Mouse (Mus musculus) limb, embryonic 13.5 days (tissue): ENCODE results near the gene Pmpca. TPM values are rescaled to one million over a fixed set of nuclear protein-coding genes. Genes with fewer than 3 reads are reported as not detected.
A peak's percentile ranks its signal among the peaks of the same experiment; 100 is the strongest.

Source experiments
- ATAC-seq: fragments of 200-750 bp; cut with Nextera tagmentation; 2 replicates; pipeline ENCODE4 v1.8.0; 2017; ENCODE audit warnings: low read depth, moderate number of reproducible peaks, moderate TSS enrichment; ENCODE audit not compliant: low FRiP score
- H3K27ac ChIP-seq: fragments of 300-500 bp; sonication (generic); 2 replicates; pipeline ENCODE4 v1.5.1; 2015; ENCODE audit warnings: inconsistent platforms, mild to moderate bottlenecking, moderate library complexity
- H3K27me3 ChIP-seq: fragments of 300-500 bp; sonication (generic); 2 replicates; pipeline ENCODE4 v1.6.1; 2015; ENCODE audit warnings: mild to moderate bottlenecking, inconsistent platforms
- H3K36me3 ChIP-seq: fragments of 300-500 bp; sonication (generic); 2 replicates; pipeline ENCODE4 v1.6.1; 2015; ENCODE audit warnings: inconsistent platforms, mild to moderate bottlenecking, moderate library complexity
- H3K4me1 ChIP-seq: fragments of 300-500 bp; sonication (generic); 2 replicates; pipeline ENCODE4 v1.6.1; 2015; ENCODE audit warnings: inconsistent platforms
- H3K4me2 ChIP-seq: fragments of 300-500 bp; sonication (generic); replicated peaks from 2 replicates; pipeline ENCODE4 v1.6.1; 2015; ENCODE audit warnings: inconsistent platforms, mild to moderate bottlenecking, moderate library complexity
- H3K4me3 ChIP-seq: fragments of 300-500 bp; sonication (generic); 2 replicates; pipeline ENCODE4 v1.5.1; 2015; ENCODE audit warnings: moderate library complexity, mild to moderate bottlenecking, inconsistent platforms
- H3K9ac ChIP-seq: fragments of 300-500 bp; sonication (generic); 2 replicates; pipeline ENCODE4 v1.6.1; 2015; ENCODE audit warnings: mild to moderate bottlenecking, inconsistent platforms
- H3K9me3 ChIP-seq: fragments of 300-500 bp; sonication (generic); 2 replicates; pipeline ENCODE4 v1.6.1; 2016; ENCODE audit warnings: inconsistent platforms
- WGBS: fragments of 180-500 bp; shearing (Covaris S2); methylation state at CpG from one replicate; pipeline ENCODE4 v1.1.7; 2015; 5-methylcytosine and 5-hydroxymethylcytosine counted together
- polyA plus RNA-seq: library from polyadenylated mRNA; unstranded; fragments of >200 nt; fragmentation: Nextera tagmentation; extraction: Ambion mirVana; gene quantifications from 2 replicates; pipeline ENCODE4 v1.2.1, GENCODE M21; 2015

Pmpca gene
- polyA plus RNA-seq, result 97.3 and 101 TPM in 2 replicates

DNA sequence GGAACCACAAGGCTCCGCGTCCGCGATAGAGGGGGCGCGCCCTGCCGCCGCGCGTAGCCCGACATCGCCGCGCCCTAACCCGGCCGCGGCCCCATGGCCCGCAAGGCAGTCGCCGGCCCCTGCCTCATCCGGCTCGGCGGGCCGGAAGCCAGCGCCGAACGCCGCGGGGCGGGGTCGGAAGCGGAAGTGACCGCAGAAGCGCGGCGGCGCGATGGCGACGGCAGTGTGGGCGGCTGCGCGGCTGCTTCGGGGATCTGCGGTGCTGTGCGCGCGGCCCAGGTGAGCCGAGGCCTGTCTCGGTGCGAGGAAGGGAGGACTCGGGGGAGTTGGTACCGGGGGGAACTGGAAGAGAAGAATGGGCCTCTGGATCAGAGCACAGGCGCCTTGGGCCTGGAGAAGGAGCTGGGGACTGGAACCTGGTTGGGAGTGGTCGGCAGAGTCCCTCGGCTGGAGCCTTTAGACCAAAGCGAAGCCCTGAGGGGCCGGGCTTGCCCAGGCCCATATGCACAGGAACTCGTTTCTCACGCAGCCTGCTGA is at the start of gene Pmpca, which contains the start of gene Entr1:
Pmpca (plus strand) TSS at position 186 of the 537 bp plus-strand sequence.
Entr1 (minus strand) TSS at position 163 of the 537 bp plus-strand sequence.
- H3K4me2 ChIP-seq, result peak within 1 kb of the TSS; percentile 90
- H3K36me3 ChIP-seq, result peaks cover 76% of the 10 kb centered on the region
- peaks cover 19% of the 10 kb centered on the region for H3K4me1 ChIP-seq
- WGBS, result 1% methylated on average over 50 of the region's 60 CpGs
- H3K9ac ChIP-seq, result peak within 1 kb of the TSS; percentile 96
- H3K9me3 ChIP-seq, result no peaks in the 10 kb centered on the region
- H3K27me3 ChIP-seq, result no peaks in the 10 kb centered on the region
- peak within 1 kb of the TSS; percentile 69; the same call in 1 of the 2 replicates for H3K27ac ChIP-seq
- peak within 1 kb of the TSS; percentile 94 for H3K4me3 ChIP-seq
- ATAC-seq, result peak; percentile 89

DNA sequence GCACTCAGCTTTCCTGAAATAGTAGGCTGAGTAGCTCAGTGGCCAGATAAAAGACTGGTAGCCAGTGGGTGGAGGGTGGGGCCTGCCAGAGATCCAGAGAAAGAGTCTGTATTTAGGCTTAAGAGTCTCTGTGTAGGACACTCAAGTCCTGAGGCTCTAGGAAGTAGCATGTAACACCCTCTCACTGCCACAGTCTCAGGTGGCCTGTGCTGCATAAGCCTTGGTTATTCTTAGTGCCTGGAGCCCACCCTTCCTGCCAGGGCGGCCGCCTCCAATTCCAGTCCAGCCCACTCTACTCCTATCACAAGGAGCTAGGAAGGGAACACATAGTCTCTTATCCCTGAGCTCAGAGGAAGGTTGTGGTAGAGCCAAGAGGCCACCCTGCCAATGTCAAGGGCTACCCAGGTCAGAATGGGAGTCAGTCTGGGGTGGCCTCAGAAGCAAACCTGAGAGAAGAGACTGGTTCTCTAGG is 47.6 kb upstream of the Pmpca start:
- Histone ChIP-seq H3K4me3 (no peak overlapping the region), H3K36me3 (peaks cover 81% of the 10 kb centered on the region), H3K27me3 (no peaks in the 10 kb centered on the region), H3K27ac (no peak overlapping the region; the same call in 1 of the 2 replicates), H3K9ac (no peak overlapping the region), H3K4me2 (no peak overlapping the region), H3K4me1 (no peaks in the 10 kb centered on the region), H3K9me3 (no peaks in the 10 kb centered on the region)
- 93% methylated on average over 2 of the region's 2 CpGs for WGBS
- ATAC-seq, result no peak

DNA sequence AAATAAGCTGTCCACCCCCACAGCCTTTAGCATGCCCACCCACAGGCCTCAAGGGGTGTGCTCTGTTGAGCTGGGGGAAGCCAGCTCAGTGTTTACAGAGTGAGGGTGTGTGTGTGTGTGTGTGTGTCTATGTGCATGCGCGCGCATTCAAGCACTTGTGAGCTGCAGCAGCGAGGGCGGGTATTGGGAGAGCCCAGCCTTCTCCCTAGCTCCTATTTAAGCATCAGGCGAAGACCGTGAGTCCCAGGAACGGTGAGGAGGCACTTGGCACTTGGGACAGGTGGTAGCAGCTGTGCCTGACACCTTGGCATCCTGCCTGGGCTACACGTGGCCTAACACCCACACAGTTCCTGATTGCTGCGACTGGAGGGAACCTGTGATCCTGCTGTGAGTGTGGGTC is 47.1 kb upstream of the Pmpca start:
- WGBS, result 73% methylated on average over 10 of the region's 10 CpGs

DNA sequence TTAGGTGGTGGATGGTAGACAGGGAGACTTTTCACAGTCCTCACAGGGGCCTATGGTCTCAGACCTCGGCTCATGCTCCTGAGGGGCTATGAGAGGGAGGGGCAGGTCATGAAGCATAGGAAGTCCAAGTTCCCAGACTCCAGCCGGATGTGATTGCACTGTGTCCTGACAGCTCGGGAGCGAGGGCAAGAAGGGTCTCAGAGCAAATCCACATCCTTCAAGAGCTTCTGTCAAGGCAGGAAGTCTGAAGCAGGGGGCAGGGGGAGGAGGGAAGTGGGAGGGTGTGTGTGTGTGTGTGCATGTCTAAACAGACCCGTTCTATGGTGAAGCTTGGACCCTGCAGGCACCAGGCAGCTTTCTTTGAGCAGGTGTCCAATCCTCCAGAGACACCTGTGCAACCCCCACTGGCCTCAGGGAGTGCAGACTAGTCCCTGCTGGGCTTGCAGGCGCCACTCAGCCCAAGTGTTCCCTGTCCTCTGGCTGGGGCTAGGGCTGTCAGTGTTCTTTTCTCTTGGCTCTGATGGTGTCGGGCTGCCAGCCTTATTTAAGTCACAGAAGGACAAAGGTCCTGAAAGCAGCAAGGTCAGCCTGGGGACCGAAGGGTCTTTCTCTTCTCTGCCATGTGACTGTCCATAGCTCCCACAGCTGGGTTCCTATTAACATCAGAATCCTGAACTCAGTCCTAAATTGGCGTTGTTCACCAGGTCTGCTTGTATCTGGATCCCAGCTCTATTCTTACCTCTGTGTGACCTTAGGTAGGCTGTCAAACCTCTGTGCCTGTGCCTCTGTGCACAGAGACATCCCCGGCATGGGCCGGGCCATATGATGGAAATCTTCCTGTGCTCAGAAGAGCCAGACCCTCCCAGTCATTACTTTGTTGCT is 46.3 kb upstream of the Pmpca start:
- Histone ChIP-seq H3K27me3 (no peaks in the 10 kb centered on the region), H3K27ac (peak overlapping the region; percentile 39; the same call in 1 of the 2 replicates), H3K9me3 (no peaks in the 10 kb centered on the region), H3K4me2 (no peak overlapping the region), H3K36me3 (peaks cover 94% of the 10 kb centered on the region), H3K9ac (no peak overlapping the region), H3K4me3 (no peak overlapping the region), H3K4me1 (0 out of 2 replicates have a peak, but pooled peaks cover under 1% of the 10 kb centered on the region)
- no peak for ATAC-seq
- WGBS, result 76% methylated on average over 11 of the region's 11 CpGs

More for the DNA sequence above, 47.1 kb upstream of the Pmpca start:
- ATAC-seq, result peak; percentile 9; the same call in 1 of the 2 replicates
- peaks cover 86% of the 10 kb centered on the region for H3K36me3 ChIP-seq
- H3K9ac ChIP-seq, result no peak overlapping the region
- H3K4me1 ChIP-seq, result no peaks in the 10 kb centered on the region
- no peak overlapping the region for H3K4me2 ChIP-seq
- peak overlapping the region; percentile 39; the same call in 1 of the 2 replicates for H3K27ac ChIP-seq
- H3K27me3 ChIP-seq, result no peaks in the 10 kb centered on the region
- H3K9me3 ChIP-seq, result no peaks in the 10 kb centered on the region
- H3K4me3 ChIP-seq, result no peak overlapping the region

DNA sequence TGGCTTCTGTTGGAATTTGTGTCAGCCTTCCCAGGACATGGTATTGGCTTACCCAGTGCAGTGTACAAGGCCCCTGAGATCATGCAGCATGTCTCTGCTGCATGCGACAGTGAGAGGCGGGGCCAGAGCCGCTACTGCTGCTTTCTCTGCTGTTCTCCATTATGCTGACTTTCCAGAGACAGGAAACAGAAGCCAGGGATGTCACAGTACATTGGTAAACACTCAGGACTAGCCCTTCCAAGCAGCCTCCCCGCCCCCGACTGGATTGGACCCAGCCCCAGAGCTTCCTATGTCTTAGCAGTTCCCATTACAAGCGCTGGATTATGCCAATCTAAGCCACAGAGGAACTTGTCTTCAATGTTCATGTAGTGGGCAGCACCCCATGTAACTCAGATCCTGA is 40.9 kb upstream of the Pmpca start:
- Histone ChIP-seq H3K36me3 (peaks cover 70% of the 10 kb centered on the region), H3K9ac (no peak overlapping the region), H3K27ac (no peak overlapping the region; the same call in 1 of the 2 replicates), H3K4me1 (peaks cover 21% of the 10 kb centered on the region), H3K27me3 (no peaks in the 10 kb centered on the region), H3K9me3 (no peaks in the 10 kb centered on the region), H3K4me2 (no peak overlapping the region), H3K4me3 (no peak overlapping the region)
- ATAC-seq, result no peak
- 60% methylated on average over 6 of the region's 6 CpGs for WGBS

DNA sequence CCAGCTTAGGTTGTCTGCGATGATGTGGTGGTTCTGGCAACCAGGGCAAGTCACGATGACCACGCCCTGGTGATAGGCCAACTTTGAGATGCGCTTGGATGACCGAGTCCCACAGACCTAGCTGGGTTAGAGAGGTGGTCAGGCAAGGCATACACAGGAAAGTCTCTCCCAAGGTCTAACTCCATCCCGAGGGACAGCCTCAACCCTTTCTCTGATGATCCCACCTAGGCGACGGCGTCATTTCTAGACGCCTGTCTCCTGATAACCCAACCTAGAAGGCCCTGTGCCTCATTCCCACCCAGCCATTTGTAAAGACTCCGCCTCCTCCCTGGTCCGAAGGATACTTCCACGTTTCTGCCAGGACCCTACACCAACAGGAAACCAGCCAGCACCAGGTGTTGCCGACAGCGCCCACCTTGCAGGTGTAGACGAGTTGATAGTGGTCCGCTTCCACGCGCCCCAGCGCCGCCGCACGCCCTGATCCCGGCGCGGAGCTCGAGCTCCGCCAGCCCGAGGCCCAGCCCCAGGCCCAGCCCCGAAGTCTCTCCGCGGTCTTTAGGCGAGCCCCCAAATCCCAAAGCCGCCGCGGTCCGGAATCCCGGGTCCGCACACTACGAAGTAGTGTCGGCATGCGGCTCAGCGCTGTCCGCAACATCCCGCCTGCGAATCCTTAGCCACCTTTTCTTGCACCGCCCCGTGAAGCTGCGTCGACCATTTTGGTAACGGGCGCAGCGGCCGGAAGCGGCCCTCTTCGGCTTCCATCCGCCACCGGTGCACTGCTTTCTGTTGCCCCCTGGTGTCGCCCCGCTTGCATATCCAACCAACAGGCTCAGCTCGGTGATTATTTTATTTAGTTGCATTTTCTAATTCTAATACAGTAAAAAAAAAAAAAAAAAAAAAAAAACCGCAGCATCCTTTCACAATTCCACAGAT is 37.5 kb upstream of the Pmpca start, which contains the start of gene Dnlz:
Dnlz (minus strand) TSS at position 753 of the 933 bp plus-strand sequence.
- H3K36me3 ChIP-seq, result peaks cover 37% of the 10 kb centered on the region
- H3K4me1 ChIP-seq, result peaks cover 21% of the 10 kb centered on the region
- no peaks in the 10 kb centered on the region for H3K27me3 ChIP-seq
- WGBS, result 3% methylated on average over 62 of the region's 62 CpGs
- peak within 1 kb of the TSS; percentile 90 for H3K27ac ChIP-seq
- ATAC-seq, result peak; percentile 82
- H3K9ac ChIP-seq, result peak within 1 kb of the TSS; percentile 94
- H3K4me3 ChIP-seq, result peak within 1 kb of the TSS; percentile 86
- no peaks in the 10 kb centered on the region for H3K9me3 ChIP-seq
- H3K4me2 ChIP-seq, result peak within 1 kb of the TSS; percentile 97

DNA sequence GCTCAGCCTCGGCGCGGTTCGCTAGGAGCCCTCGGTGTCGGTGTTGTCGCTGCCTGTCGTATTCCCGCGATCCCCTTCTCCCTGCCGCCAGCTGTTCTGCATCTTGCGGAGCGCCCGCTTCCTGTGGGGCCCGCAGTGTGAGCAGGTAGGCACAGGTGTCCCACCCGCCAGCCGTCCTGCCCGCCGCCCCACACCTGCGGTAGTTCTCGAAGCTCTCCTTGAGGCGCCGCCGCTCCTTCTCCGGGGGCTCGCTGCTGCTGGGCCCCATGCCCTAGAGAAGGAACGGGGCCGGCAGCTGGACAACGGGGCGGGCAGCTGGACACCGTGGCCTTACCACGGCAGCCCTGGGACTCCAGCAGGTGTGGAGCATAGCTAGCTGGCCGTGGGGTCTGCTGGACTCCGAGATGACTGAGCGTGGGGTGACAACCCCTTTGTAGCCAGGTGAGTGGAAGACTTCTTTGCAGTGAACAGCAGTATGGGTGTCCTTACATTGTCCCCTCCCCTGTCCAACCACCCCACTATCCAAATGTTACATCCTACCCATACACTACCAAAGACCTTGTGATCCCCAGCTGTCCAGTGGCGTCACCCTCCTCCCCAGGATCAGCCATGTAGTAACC is 36.7 kb upstream of the Pmpca start:
- H3K36me3 ChIP-seq, result peaks cover 29% of the 10 kb centered on the region
- H3K4me2 ChIP-seq, result peak overlapping the region; percentile 97
- peaks cover 21% of the 10 kb centered on the region for H3K4me1 ChIP-seq
- no peaks in the 10 kb centered on the region for H3K9me3 ChIP-seq
- H3K27me3 ChIP-seq, result no peaks in the 10 kb centered on the region
- WGBS, result 1% methylated on average over 36 of the region's 36 CpGs
- peak; percentile 17; the same call in 1 of the 2 replicates for ATAC-seq
- H3K4me3 ChIP-seq, result peak overlapping the region; percentile 86
- peak overlapping the region; percentile 87 for H3K9ac ChIP-seq
- peak overlapping the region; percentile 78 for H3K27ac ChIP-seq

DNA sequence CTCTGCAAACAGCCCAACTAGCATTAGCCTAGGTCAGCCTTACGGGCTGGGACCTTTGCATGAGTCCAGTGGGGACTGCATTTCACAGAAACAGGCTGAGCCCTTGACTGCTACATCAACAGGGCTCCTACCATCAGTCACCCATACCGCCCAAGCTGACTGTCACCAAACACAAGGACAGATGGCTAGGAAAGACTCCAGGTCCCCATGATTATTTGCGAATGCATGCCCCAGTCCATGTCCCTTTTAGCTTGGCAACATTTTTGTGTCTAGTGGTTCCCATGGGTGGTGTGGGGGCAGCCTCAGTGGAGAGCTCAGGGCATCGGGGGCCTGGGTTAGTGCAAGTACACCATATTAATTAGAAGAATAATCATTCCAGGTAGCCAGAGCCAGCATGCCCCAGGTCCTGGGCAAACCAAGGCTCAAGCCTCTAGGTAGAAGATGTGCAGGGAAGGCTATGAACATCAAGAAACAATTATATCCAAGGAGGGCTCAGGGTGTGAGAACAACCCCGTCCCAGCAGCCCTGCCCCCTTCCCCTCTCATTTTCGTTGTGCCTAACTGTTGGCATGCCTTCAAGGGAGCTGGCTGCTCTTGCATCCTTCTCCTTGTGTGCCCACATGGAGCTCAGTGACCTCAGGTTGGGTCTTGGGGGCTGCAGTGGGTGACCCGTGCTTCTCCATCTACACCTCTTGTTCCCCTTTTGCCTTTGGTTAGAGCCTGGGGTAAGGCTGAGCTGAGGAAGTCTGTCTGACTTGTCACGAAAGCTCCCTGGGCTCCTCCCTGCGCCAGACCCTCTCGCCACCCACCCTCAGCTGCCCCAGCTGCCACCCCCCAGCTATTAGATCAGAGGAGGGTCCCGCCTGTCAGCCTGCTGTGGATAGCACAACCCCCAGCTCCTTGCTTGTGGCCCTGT is 35.8 kb upstream of the Pmpca start:
- peaks cover 20% of the 10 kb centered on the region for H3K36me3 ChIP-seq
- ATAC-seq, result no peak
- peak overlapping the region; percentile 87 for H3K9ac ChIP-seq
- no peaks in the 10 kb centered on the region for H3K9me3 ChIP-seq
- WGBS, result 88% methylated on average over 11 of the region's 11 CpGs
- H3K4me3 ChIP-seq, result peak overlapping the region; percentile 86
- H3K27me3 ChIP-seq, result no peaks in the 10 kb centered on the region
- H3K4me2 ChIP-seq, result peak overlapping the region; percentile 97
- no peak overlapping the region for H3K27ac ChIP-seq
- H3K4me1 ChIP-seq, result peaks cover 16% of the 10 kb centered on the region

DNA sequence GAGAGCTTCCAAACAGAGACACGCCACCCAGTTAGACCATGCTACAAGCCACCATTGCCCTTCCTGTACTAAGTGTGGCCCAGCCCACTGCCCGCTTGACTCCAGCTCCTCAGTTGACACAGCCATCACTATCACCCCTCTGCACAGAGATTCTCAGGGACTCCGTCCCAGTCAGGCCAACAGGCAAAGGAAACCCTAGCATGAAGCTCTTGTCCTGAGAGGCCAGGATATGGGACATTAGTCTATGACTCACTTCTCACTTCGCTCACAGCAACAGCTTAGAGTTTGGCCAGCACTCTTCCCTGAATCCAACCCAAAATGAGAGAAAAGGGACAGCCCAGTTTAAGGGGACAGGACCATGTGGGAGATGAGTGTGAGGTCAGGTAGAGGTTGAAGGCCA is 34.7 kb upstream of the Pmpca start:
- H3K36me3 ChIP-seq, result peaks cover 10% of the 10 kb centered on the region
- H3K9ac ChIP-seq, result no peak overlapping the region
- H3K4me3 ChIP-seq, result no peak overlapping the region
- H3K27ac ChIP-seq, result no peak overlapping the region
- ATAC-seq, result no peak
- H3K27me3 ChIP-seq, result no peaks in the 10 kb centered on the region
- H3K4me2 ChIP-seq, result no peak overlapping the region
- peaks cover 16% of the 10 kb centered on the region for H3K4me1 ChIP-seq
- WGBS, result 87% methylated on average over 4 of the region's 4 CpGs
- no peaks in the 10 kb centered on the region for H3K9me3 ChIP-seq

DNA sequence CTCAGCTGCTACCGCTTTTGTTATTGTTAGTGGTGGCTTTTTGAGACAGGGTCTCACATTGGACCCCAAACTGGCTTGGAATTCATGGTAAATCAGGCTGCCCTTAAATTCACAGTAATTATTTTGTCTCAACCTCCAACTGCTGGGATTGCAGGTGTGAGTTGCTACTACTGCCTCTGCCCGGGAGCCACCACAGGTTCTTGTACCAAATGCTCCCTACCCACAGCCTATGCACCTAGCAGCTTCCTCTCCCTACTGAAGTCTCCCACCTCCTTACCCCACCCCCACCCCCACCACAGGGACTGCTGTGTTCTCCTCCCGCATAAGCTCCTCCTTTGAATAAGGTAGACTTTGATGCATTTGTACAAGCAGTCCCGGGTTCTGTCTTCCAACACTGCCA is 32.9 kb upstream of the Pmpca start:
- peaks cover 8% of the 10 kb centered on the region for H3K4me1 ChIP-seq
- no peak overlapping the region for H3K4me2 ChIP-seq
- H3K9ac ChIP-seq, result no peak overlapping the region
- H3K9me3 ChIP-seq, result no peaks in the 10 kb centered on the region
- no peak for ATAC-seq
- 73% methylated on average over 4 of the region's 4 CpGs for WGBS
- H3K36me3 ChIP-seq, result no peaks in the 10 kb centered on the region
- no peak overlapping the region for H3K27ac ChIP-seq
- H3K4me3 ChIP-seq, result no peak overlapping the region
- no peaks in the 10 kb centered on the region for H3K27me3 ChIP-seq
